Mouse (Mus musculus): ENCODE data around the gene Rnf212b.

GRCm38 (mm10) chr14:54788231-54788630 lies 25.7 kb upstream of the Rnf212b start:
- no peak for TF ChIP-seq CTCF (IDR thresholded peaks at IDR 0.05; ENCODE audit: insufficient read depth, low read length)
- no peak for TF ChIP-seq POLR2A (IDR thresholded peaks at IDR 0.05; ENCODE audit: borderline replicate concordance, extremely low read depth, low read depth, low read length)

All from lung, adult 2 months (tissue).